Mouse (Mus musculus) forebrain, embryonic 14.5 days (tissue): ENCODE data around the gene Gm10662. TPM values are rescaled to one million over a fixed set of nuclear protein-coding genes. Genes with fewer than 3 reads are reported as not detected.
"Not testable (repeated sequence)": the region's sequence is repeated elsewhere in the genome, so short reads cannot be mapped to it uniquely, and the experiment has no call there.

Source experiments
- ATAC-seq: fragments of 200-750 bp; cut with Nextera tagmentation; 2 replicates; pipeline ENCODE4 v1.8.0; 2017; ENCODE audit warnings: mild to moderate bottlenecking, moderate library complexity
- DNase-seq: peaks from one replicate; pipeline ENCODE4 v3.0.0-alpha.2; 2015; ENCODE audit warnings: low spot score
- H3K27ac ChIP-seq: fragments of 300-500 bp; sonication (generic); 2 replicates; pipeline ENCODE4 v1.5.1; 2014; ENCODE audit warnings: low read depth, mild to moderate bottlenecking, control low read depth, low read length, moderate library complexity
- H3K27me3 ChIP-seq: fragments of 300-500 bp; sonication (generic); replicated peaks from 2 replicates; pipeline ENCODE4 v1.6.1; 2014; ENCODE audit warnings: low read length, control low read depth, mixed read lengths; ENCODE audit not compliant: control insufficient read depth, insufficient read depth
- H3K36me3 ChIP-seq: fragments of 300-500 bp; sonication (generic); 2 replicates; pipeline ENCODE4 v1.6.1; 2014; ENCODE audit warnings: low read length, control low read depth; ENCODE audit not compliant: control insufficient read depth, insufficient read depth
- H3K4me1 ChIP-seq: fragments of 300-500 bp; sonication (generic); 2 replicates; pipeline ENCODE4 v1.6.1; 2014; ENCODE audit warnings: antibody characterized with exemption, low read length, control low read depth; ENCODE audit not compliant: control insufficient read depth, insufficient read depth
- H3K4me2 ChIP-seq: fragments of 300-500 bp; sonication (generic); 2 replicates; pipeline ENCODE4 v1.6.1; 2014; ENCODE audit warnings: mild to moderate bottlenecking, control low read depth, low read length
- H3K4me3 ChIP-seq: fragments of 300-500 bp; sonication (generic); 2 replicates; pipeline ENCODE4 v1.5.1; 2014; ENCODE audit warnings: low read depth, low read length, control low read depth
- H3K9ac ChIP-seq: fragments of 300-500 bp; sonication (generic); 2 replicates; pipeline ENCODE4 v1.6.1; 2014; ENCODE audit warnings: mild to moderate bottlenecking, low read length, control low read depth, moderate library complexity
- H3K9me3 ChIP-seq: fragments of 300-500 bp; sonication (generic); replicated peaks from 2 replicates; pipeline ENCODE4 v1.6.1; 2016; ENCODE audit warnings: low read length, control low read depth, mixed read lengths; ENCODE audit not compliant: control insufficient read depth
- WGBS: fragments of 180-500 bp; shearing (Covaris S2); extraction: QIAGEN DNeasy Blood & Tissue Kit; methylation state at CpG from one replicate; pipeline ENCODE4 v1.1.7; 2014; 5-methylcytosine and 5-hydroxymethylcytosine counted together
- polyA plus RNA-seq: library from polyadenylated mRNA; unstranded; fragments of >200 nt; fragmentation: Nextera tagmentation; extraction: Ambion mirVana; gene quantifications from 2 replicates; pipeline ENCODE4 v1.2.1, GENCODE M21; 2014

Gm10662 gene
- polyA plus RNA-seq: not detected in 2 replicates

DNA sequence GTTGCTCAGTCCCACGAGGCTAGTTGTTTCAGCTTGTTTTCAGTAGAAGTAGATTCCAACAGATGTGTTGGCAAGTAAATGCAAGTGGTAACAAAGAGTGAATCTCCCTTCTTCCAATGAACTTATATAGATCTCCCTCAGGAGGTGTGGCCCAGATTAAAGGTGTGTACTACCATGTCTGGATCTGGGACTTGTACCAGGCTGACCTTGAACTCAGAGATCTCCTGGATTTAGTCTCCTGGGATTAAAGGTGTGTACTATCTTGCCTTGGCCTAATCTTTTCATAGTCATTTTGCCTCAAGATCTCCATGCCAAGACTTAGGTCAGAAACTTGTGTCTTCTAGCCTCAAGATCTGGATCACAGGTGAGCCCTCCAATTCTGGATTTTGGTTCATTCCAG lies at the start of gene Gm10662:
Gene Gm10662 (minus strand): TSS at position 101 of the 400 bp plus-strand sequence.
- H3K9me3 ChIP-seq, H3K4me1 ChIP-seq, H3K9ac ChIP-seq, H3K36me3 ChIP-seq, DNase-seq, H3K4me2 ChIP-seq, H3K27ac ChIP-seq, ATAC-seq, H3K4me3 ChIP-seq, H3K27me3 ChIP-seq: not testable (repeated sequence)
- WGBS: no CpG with 5 or more reads among the region's 1 CpGs

DNA sequence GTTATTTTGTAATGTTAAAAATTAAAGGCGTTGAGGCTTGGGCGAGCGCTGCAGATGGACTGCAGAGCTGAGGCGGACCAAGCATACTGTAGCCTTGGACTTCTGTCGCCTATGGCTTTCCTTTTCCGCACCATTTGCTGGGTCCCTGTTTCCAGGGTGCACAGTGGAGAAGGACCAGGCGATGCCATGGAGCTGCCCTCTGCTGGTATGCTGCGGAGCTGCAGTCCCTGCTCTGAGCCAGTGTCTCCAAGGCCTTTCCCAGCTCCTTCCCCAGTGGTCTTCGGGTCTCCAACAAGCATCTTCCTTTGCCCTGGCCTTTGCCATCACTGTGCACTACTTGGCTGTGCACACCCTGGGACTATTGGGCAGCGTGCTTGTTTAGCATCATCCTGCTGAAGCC lies 19.2 kb upstream of the Gm10662 start:
- not testable (repeated sequence) for H3K4me2 ChIP-seq, H3K4me3 ChIP-seq, ATAC-seq, H3K4me1 ChIP-seq, H3K36me3 ChIP-seq, H3K27ac ChIP-seq, H3K9me3 ChIP-seq, H3K9ac ChIP-seq, H3K27me3 ChIP-seq, DNase-seq
- WGBS: 86% methylated on average over 10 of the region's 10 CpGs

Other genes with a start within 250 kb of the Gm10662 start
- not detected in 2 replicates for gene Gm4214, start 159.8 kb downstream of the Gm10662 start, polyA plus RNA-seq
- not detected in 2 replicates for gene Gm4216, start 124.6 kb downstream of the Gm10662 start, polyA plus RNA-seq
- not detected in 2 replicates for gene Vmn1r163, start 88.9 kb downstream of the Gm10662 start, polyA plus RNA-seq
- gene Gm8720, start 77.0 kb downstream of the Gm10662 start, polyA plus RNA-seq: not detected in 2 replicates
- gene Vmn1r165, start 72.9 kb upstream of the Gm10662 start, polyA plus RNA-seq: not detected in 2 replicates
- gene Vmn1r166, start 107.2 kb upstream of the Gm10662 start, polyA plus RNA-seq: not detected in 2 replicates
- not detected in 2 replicates for gene Gm6902, start 134.4 kb upstream of the Gm10662 start, polyA plus RNA-seq
- not detected in 2 replicates for gene Nlrp4e, start 156.7 kb upstream of the Gm10662 start, polyA plus RNA-seq
- not detected in 2 replicates for gene Nlrp5, start 241.4 kb upstream of the Gm10662 start, polyA plus RNA-seq